Mouse (Mus musculus): Measurements from ENCODE around the gene Gas7.

Gas7 gene

GRCm38 (mm10) chr11:67454874-67455526, at the start of gene Gas7:
Gene Gas7 (plus strand): TSS chr11:67455437.
- DNase-seq = peak; percentile 69 to 84

- peak; percentile 5 to 28 for DNase-seq
Observed at GRCm38 (mm10) chr11:67414346-67414940, 40.8 kb upstream of the Gas7 start.

- no peak for DNase-seq
Observed at GRCm38 (mm10) chr11:67423575-67423974, 31.7 kb upstream of the Gas7 start.

- peak; percentile 25 to 37 for DNase-seq
Observed at GRCm38 (mm10) chr11:67428196-67428595, 27.0 kb upstream of the Gas7 start.

GRCm38 (mm10) chr11:67429836-67430235, 25.4 kb upstream of the Gas7 start:
- DNase-seq = no peak

GRCm38 (mm10) chr11:67431116-67431645, 24.1 kb upstream of the Gas7 start:
- no peak for DNase-seq

GRCm38 (mm10) chr11:67431864-67432263, 23.4 kb upstream of the Gas7 start:
- no peak for DNase-seq

- DNase-seq = no peak
Observed at GRCm38 (mm10) chr11:67433763-67434162, 21.5 kb upstream of the Gas7 start.

GRCm38 (mm10) chr11:67438746-67439145, 16.5 kb upstream of the Gas7 start:
- peak; percentile 13 to 54 for DNase-seq

GRCm38 (mm10) chr11:67445058-67445825, 10.0 kb upstream of the Gas7 start:
- no peak for DNase-seq

- no peak for DNase-seq
Observed at GRCm38 (mm10) chr11:67451525-67451924, 3.7 kb upstream of the Gas7 start.

- DNase-seq = peak; percentile 45 to 52
Observed at GRCm38 (mm10) chr11:67455527-67455981, 317 bp downstream of the Gas7 start.

GRCm38 (mm10) chr11:67456029-67456428, 792 bp downstream of the Gas7 start:
- peak; percentile 14 to 25 for DNase-seq

- DNase-seq = no peak
Observed at GRCm38 (mm10) chr11:67458171-67458570, 2.9 kb downstream of the Gas7 start.

- no peak for DNase-seq
Observed at GRCm38 (mm10) chr11:67467132-67467531, 11.9 kb downstream of the Gas7 start.

GRCm38 (mm10) chr11:67468846-67469245, 13.6 kb downstream of the Gas7 start:
- DNase-seq = peak in 1 of 2 experiments; percentile 16

- DNase-seq = no peak
Observed at GRCm38 (mm10) chr11:67474590-67474989, 19.4 kb downstream of the Gas7 start.

GRCm38 (mm10) chr11:67479534-67479933, 24.3 kb downstream of the Gas7 start:
- DNase-seq = no peak

- no peak for DNase-seq
Observed at GRCm38 (mm10) chr11:67480204-67480956, 25.1 kb downstream of the Gas7 start.

GRCm38 (mm10) chr11:67481691-67482090, 26.5 kb downstream of the Gas7 start:
- DNase-seq = no peak

GRCm38 (mm10) chr11:67482217-67482760, 27.1 kb downstream of the Gas7 start:
- peak; percentile 40 to 55 for DNase-seq

- DNase-seq = no peak
Observed at GRCm38 (mm10) chr11:67488156-67488555, 32.9 kb downstream of the Gas7 start.

Data from lung, postnatal 4 days (tissue).